Mouse (Mus musculus): ENCODE results near the gene Slc27a5.

Gene Slc27a5

DNA sequence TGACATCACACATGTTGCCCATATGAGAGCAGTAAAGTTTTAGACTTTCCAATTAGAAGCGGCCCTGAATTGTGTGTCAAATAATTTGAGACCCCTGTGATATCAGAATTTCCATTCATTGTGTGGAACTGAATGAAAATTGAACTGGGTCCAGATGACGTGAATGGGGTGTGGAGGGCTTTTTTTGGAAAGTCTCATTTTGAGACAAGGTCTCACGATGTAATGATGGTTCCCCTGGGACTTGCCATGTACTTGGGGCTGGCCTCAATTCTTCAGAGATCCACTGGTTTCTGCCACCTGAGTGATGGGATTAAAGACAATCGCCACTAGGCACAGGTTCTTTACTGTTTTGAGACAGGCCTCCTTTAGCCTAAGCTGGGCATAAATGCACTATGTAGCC lies 57.4 kb downstream of the Slc27a5 start:
- no peak for ATAC-seq (ENCODE audit: insufficient number of reproducible peaks, low FRiP score, low TSS enrichment)
